In the genomic region with DNA sequence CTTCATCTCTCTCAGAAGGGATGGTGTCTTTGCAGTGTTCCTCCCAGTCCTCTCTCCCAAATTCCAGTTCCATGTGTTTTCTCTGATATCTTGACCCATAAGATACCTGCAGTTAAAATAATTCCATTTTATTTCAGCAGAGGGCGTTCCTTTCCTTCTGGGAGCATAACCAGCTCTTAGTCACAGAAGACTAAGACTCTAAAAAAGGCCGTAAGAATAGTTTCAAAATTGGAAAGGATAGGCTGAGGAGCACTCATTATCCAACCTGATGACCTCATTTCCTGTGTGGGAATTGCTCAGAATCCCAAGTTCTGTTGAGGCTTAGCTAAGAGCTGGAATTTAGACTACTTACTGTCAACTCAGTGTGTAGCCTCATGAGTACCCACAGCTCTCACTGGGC, we compare ENCODE assay signal across 12 mouse cellular contexts. TPM values are rescaled to one million over a fixed set of nuclear protein-coding genes. Genes with fewer than 3 reads are reported as not detected.
A peak's percentile ranks its signal among the peaks of the same experiment; 100 is the strongest.
DNase-seq lines count a peak whose midpoint lies in the region; ATAC-seq and TF ChIP-seq lines count a peak whose summit lies in the region.
"Had no signal": no experiment of that assay in that cellular context is flagged by ENCODE, and none has a peak within 500 bp of the region (broad histone marks: within the 10 kb centered on the region; RNA-seq: fewer than 3 reads in every experiment).

No protein-coding gene starts in this region.

- peak; percentile 64 for TF ChIP-seq CTCF in gastrocnemius, adult 2 months (IDR thresholded peaks at IDR 0.05)
- no peak for TF ChIP-seq CTCF in liver, adult 2 months (IDR thresholded peaks at IDR 0.05; ENCODE audit: low read depth, low read length)

- H3K27ac ChIP-seq in gastrocnemius, adult 2 months: peak overlapping the region; percentile 79
- no peak overlapping the region for H3K27ac ChIP-seq in liver, adult 2 months (replicated peaks; ENCODE audit: insufficient read depth, low read depth, low read length)
- no peak overlapping the region for H3K27ac ChIP-seq in liver, embryonic 11.5 days (ENCODE audit: low read depth, low read length)
- H3K27ac ChIP-seq in embryonic facial prominence, embryonic 14.5 days (replicated peaks; ENCODE audit: low read depth, low read length): no peak overlapping the region
- no peak overlapping the region for H3K27ac ChIP-seq in forebrain, embryonic 12.5 days
- H3K27ac ChIP-seq: hindbrain, embryonic 13.5 days; stomach, embryonic 15.5 days had no signal

- 35% methylated on average over 2 of the region's 2 CpGs for WGBS in liver, adult 2 months
- WGBS in liver, embryonic 11.5 days: 34% methylated on average over 2 of the region's 2 CpGs
- WGBS in embryonic facial prominence, embryonic 14.5 days: 22% methylated on average over 2 of the region's 2 CpGs
- 48% methylated on average over 2 of the region's 2 CpGs for WGBS in forebrain, embryonic 12.5 days

- H3K9ac ChIP-seq in liver, adult 2 months (ENCODE audit: low read depth, low read length): no peak overlapping the region
- H3K9ac ChIP-seq in liver, embryonic 11.5 days (ENCODE audit: low read depth, low read length): no peak overlapping the region
- H3K9ac ChIP-seq in embryonic facial prominence, embryonic 14.5 days (ENCODE audit: low read depth, low read length): no peak overlapping the region
- no peak overlapping the region for H3K9ac ChIP-seq in forebrain, embryonic 12.5 days
- H3K9ac ChIP-seq: hindbrain, embryonic 13.5 days; stomach, embryonic 15.5 days had no signal

- no peak overlapping the region for H3K4me2 ChIP-seq in liver, embryonic 11.5 days
- no peak overlapping the region for H3K4me2 ChIP-seq in embryonic facial prominence, embryonic 14.5 days (ENCODE audit: low read depth, low read length)
- no peak overlapping the region for H3K4me2 ChIP-seq in forebrain, embryonic 12.5 days
- H3K4me2 ChIP-seq: hindbrain, embryonic 13.5 days; stomach, embryonic 15.5 days had no signal

- no peak overlapping the region for H3K4me3 ChIP-seq in gastrocnemius, adult 2 months
- no peak overlapping the region for H3K4me3 ChIP-seq in liver, adult 2 months (ENCODE audit: insufficient read depth, low read depth, low read length)
- no peak overlapping the region for H3K4me3 ChIP-seq in liver, embryonic 11.5 days (ENCODE audit: low read depth, low read length)
- H3K4me3 ChIP-seq in embryonic facial prominence, embryonic 14.5 days (ENCODE audit: low read depth, low read length): no peak overlapping the region
- H3K4me3 ChIP-seq in forebrain, embryonic 12.5 days (replicated peaks): no peak overlapping the region
- H3K4me3 ChIP-seq: hindbrain, embryonic 13.5 days; stomach, embryonic 15.5 days had no signal

- no peaks in the 10 kb centered on the region for H3K36me3 ChIP-seq in liver, adult 2 months (ENCODE audit: control insufficient read depth, insufficient read depth, low read length)
- no peaks in the 10 kb centered on the region for H3K36me3 ChIP-seq in liver, embryonic 11.5 days (ENCODE audit: control insufficient read depth, insufficient read depth, low read length)
- H3K36me3 ChIP-seq in embryonic facial prominence, embryonic 14.5 days (ENCODE audit: control insufficient read depth, insufficient read depth, low read length): no peaks in the 10 kb centered on the region
- no peaks in the 10 kb centered on the region for H3K36me3 ChIP-seq in forebrain, embryonic 12.5 days (replicated peaks)
- H3K36me3 ChIP-seq: hindbrain, embryonic 13.5 days; stomach, embryonic 15.5 days had no signal

- ATAC-seq in liver, embryonic 11.5 days (replicated peaks; ENCODE audit: low FRiP score): no peak
- no peak for ATAC-seq in embryonic facial prominence, embryonic 14.5 days (ENCODE audit: low read depth)
- no peak for ATAC-seq in forebrain, embryonic 12.5 days (ENCODE audit: low FRiP score)

- no peaks in the 10 kb centered on the region for H3K9me3 ChIP-seq in liver, embryonic 11.5 days (ENCODE audit: control insufficient read depth, low read length)
- no peaks in the 10 kb centered on the region for H3K9me3 ChIP-seq in embryonic facial prominence, embryonic 14.5 days (ENCODE audit: control insufficient read depth, low read length)
- H3K9me3 ChIP-seq in forebrain, embryonic 12.5 days: no peaks in the 10 kb centered on the region
- H3K9me3 ChIP-seq: hindbrain, embryonic 13.5 days; stomach, embryonic 15.5 days had no signal

- no peaks in the 10 kb centered on the region for H3K27me3 ChIP-seq in liver, adult 2 months (ENCODE audit: control insufficient read depth, insufficient read depth, low read length)
- no peaks in the 10 kb centered on the region for H3K27me3 ChIP-seq in liver, embryonic 11.5 days (replicated peaks; ENCODE audit: control insufficient read depth, insufficient read depth, low read length)
- no peaks in the 10 kb centered on the region for H3K27me3 ChIP-seq in embryonic facial prominence, embryonic 14.5 days (replicated peaks; ENCODE audit: control insufficient read depth, insufficient read depth, low read length)
- no peaks in the 10 kb centered on the region for H3K27me3 ChIP-seq in forebrain, embryonic 12.5 days
- H3K27me3 ChIP-seq: hindbrain, embryonic 13.5 days; stomach, embryonic 15.5 days had no signal

- no peaks in the 10 kb centered on the region for H3K79me2 ChIP-seq in liver, adult 2 months (ENCODE audit: control insufficient read depth, insufficient read depth, low read length)

- no peaks in the 10 kb centered on the region for H3K4me1 ChIP-seq in liver, adult 2 months (ENCODE audit: control insufficient read depth, insufficient read depth, low read length)
- no peaks in the 10 kb centered on the region for H3K4me1 ChIP-seq in liver, embryonic 11.5 days (replicated peaks; ENCODE audit: control insufficient read depth, insufficient read depth, low read length)
- H3K4me1 ChIP-seq in embryonic facial prominence, embryonic 14.5 days (ENCODE audit: control insufficient read depth, insufficient read depth, low read length): no peaks in the 10 kb centered on the region
- H3K4me1 ChIP-seq in forebrain, embryonic 12.5 days: no peaks in the 10 kb centered on the region
- H3K4me1 ChIP-seq: hindbrain, embryonic 13.5 days; stomach, embryonic 15.5 days had no signal

- intact Hi-C loops in gastrocnemius, adult 2 months (cut with DNase I): no loop called here

- TF ChIP-seq POLR2A in liver, adult 2 months (IDR thresholded peaks at IDR 0.05; ENCODE audit: extremely low read depth, insufficient read depth, low read length): no peak

- no peak for DNase-seq in gastrocnemius, adult 2 months
- no peak for DNase-seq in gastrocnemius, postnatal 25 days
- peak; percentile 2 for DNase-seq in liver, adult 2 months (ENCODE audit: extremely low read depth, low read depth, low spot score)
- DNase-seq in liver, embryonic 11.5 days (ENCODE audit: low spot score): no peak
- peak; percentile 29 for DNase-seq in ES-CJ7 (ENCODE audit: low read depth, low spot score)
- peak; percentile 31 for DNase-seq in embryonic facial prominence, embryonic 14.5 days (ENCODE audit: low spot score)
- DNase-seq in urinary bladder, adult 18-20 months (ENCODE audit: low spot score in 2 of 2): no peak
- DNase-seq: gastrocnemius, postnatal 14 days; kidney, postnatal 10 days had no signal

RNA-seq across cellular contexts. Expression of gene Zfp366, which starts 14.3 kb away (rescaled TPM):
- 1 to 10 TPM; 3.1 to 7.8 TPM for total RNA-seq in gastrocnemius, adult 2 months (2021)
- 1 to 10 TPM; 3.4 to 3.9 TPM for total RNA-seq in gastrocnemius, postnatal 25 days (2021)
- total RNA-seq in liver, adult 2 months (2014; rRNA removed): 0.74 and 1.1 TPM in 2 replicates
- polyA plus RNA-seq in liver, adult 2 months (2012; rRNA removed): 0.47 and 0.56 TPM in 2 replicates
- 0.51 and 0.69 TPM in 2 replicates for polyA plus RNA-seq in liver, embryonic 11.5 days (2014; fragmentation: Nextera tagmentation; extraction: Ambion mirVana)
- polyA plus RNA-seq in embryonic facial prominence, embryonic 14.5 days (2014; fragmentation: Nextera tagmentation; extraction: Ambion mirVana): 0.99 and 1.2 TPM in 2 replicates
- 0.45 and 0.46 TPM in 2 replicates for polyA plus RNA-seq in forebrain, embryonic 12.5 days (2016; fragmentation: Nextera tagmentation; extraction: Ambion mirVana)

Comparison
In these comparisons a context has a peak if more than half of its experiments do, and no peak if none do; other contexts are left out.
1. DNase-seq: peak in liver, adult 2 months (single experiment), ES-CJ7 (single experiment) and embryonic facial prominence, embryonic 14.5 days (single experiment); none in gastrocnemius, adult 2 months (single experiment), gastrocnemius, postnatal 25 days (single experiment), liver, embryonic 11.5 days (single experiment) and urinary bladder, adult 18-20 months (0 of 2).